Mouse (Mus musculus) liver, postnatal 0 days (tissue): ENCODE data around the gene Spta1.

Source experiments
- CTCF ChIP-seq: sonication (generic); IDR thresholded peaks from 2 replicates; pipeline ENCODE4 v1.5.1; 2016; ENCODE audit warnings: antibody characterized with exemption, low read depth
- EP300 ChIP-seq: IDR thresholded peaks from 2 replicates; pipeline ENCODE4 v1.6.1; 2016; ENCODE audit warnings: antibody characterized with exemption, low read depth, mild to moderate bottlenecking

- no peak for TF ChIP-seq CTCF
- no peak for TF ChIP-seq EP300
Measured at GRCm38 (mm10) chr1:174250376-174250775, 77.8 kb downstream of the Spta1 start.
